Mouse (Mus musculus) testis, adult 2 months (tissue): ENCODE results near the gene Prkaa1.

ENCODE experiments used
- CTCF ChIP-seq: fragments of 200-500 bp; IDR thresholded peaks from 2 replicates; pipeline ENCODE4 v1.5.1; 2012; ENCODE audit warnings: low read depth, mild to moderate bottlenecking, inconsistent platforms, low read length, moderate library complexity; ENCODE audit not compliant: control insufficient read depth, insufficient read depth, insufficient replicate concordance
- POLR2A ChIP-seq: fragments of 200-500 bp; IDR thresholded peaks from 2 replicates; pipeline ENCODE4 v1.6.1; 2012; ENCODE audit warnings: low read depth, mild to moderate bottlenecking, inconsistent platforms, low read length, moderate library complexity; ENCODE audit not compliant: control insufficient read depth

DNA sequence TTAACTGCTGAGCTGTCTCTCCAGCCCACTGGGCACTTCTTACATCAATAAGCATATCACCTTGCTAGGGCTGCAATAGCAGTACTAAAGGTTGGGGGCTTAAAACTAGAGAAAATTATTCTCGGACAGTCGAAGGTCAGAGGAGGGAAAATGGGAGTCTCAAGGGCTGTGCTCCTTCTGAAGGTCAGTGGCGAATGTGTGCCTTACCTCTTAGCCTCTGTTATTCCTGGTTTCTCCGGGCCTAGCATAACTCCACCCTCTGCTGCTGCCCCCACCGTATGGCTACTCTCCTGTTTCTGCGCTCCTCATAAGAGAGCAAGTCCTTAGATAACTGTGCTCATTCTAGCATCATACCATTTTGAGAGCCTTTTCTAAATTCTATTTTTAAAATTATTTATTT is 8.5 kb downstream of the Prkaa1 start:
- no peak for TF ChIP-seq CTCF
- no peak for TF ChIP-seq POLR2A
